Mouse (Mus musculus): ENCODE measurements around the gene Rtcb.

Rtcb gene

DNA sequence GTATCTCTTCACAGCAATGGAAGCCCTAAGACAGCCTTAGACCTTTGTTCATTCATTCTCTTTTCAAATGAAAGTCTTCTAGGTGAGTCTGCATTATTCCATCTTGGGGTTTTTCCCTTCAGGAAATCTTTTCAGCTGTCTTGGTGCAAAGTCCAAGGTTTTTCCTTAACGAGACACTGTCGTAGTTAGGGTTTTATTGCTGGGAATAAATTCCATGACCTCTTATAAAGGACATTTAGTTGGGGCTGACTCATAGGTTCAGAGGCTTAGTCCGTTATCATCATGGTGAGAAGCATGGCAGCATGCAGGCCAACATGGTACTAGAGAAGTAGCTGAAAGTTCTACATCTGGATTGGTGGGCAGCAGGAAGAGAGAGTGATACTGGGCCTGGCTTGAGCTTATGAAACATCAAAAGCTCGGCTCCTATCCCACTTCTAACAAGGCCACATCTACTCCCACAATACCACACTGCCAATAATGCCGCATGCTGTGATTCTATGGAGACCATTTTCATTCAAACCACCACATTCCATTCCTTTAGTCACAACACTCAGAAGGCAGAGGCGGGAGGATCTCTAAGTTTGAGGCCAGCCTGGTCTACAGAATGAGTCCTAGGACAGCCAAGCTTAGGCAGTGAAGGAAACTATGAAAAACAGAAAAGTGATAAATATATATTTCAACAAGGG, 21.2 kb downstream of the Rtcb start:
- no peak for DNase-seq

DNA sequence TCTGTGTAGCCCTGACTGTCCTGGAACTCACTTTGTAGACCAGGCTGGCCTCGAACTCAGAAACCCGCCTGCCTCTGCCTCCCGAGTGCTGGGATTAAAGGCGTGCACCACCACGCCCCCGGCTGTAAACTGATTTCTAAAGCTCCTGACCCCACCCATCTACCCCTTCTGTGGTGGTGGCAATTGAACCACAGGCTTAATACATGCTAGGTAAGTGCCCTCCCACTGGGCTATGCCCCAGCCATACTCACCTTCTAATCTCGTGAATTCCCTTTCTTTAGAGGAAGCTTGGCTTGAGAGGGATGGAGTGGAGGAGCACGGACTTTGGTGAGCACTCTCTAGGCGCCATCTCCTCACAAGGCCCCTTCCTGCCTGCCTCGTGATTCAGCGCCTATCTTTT, 27.7 kb downstream of the Rtcb start:
- DNase-seq, result no peak

DNA sequence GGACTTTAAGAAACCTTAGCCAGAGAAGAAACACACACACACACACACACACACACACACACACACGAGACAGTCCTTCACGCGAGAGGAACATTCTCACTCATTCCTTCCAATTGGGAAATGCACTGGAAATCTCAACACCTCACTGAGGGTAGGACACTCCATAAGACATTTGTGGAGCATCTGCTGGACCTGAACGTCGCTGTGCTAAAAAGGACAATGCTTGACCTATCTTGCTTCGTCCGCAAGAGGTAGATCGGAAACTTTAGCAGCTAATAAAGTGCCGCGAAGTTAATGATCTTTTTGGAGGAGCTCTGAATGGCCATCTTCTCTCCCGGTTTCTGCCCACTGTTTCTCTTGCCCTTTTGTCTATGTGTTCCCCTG, 28.4 kb downstream of the Rtcb start:
- DNase-seq, result peak in 1 of 2 experiments; percentile 28

DNA sequence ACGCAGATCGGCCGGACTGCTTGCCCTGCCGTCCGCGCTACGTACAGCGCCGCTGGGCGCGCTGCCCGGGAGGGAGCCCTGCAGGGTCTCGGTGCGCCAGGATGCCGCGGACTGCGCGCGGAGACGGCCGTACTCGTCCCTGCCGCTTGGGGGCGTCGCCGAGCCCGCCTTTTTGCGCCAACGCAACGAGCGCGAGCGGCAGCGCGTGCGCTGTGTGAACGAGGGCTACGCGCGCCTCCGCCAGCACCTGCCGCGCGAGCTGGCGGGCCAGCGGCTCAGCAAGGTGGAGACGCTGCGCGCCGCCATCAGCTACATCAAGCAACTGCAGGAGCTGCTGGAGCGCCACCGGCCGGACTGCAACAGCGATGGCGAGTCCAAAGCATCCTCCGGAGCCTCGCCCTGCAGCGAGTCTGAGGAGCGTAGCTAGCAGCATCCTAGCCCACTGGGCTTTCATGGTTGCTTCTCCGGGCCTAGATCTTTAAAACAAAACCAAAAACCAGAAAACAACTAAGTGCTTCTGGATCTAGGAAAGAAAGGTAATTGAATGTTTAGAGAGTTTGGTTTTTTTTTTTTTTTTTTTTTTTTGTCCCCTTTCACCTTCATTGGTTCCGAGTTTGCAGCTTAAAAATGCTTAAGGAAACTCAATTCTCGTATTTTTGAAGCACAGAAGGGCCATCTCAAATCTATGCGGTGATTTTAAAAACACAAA, 29.0 kb downstream of the Rtcb start:
- peak; percentile 85 to 91 for DNase-seq

DNA sequence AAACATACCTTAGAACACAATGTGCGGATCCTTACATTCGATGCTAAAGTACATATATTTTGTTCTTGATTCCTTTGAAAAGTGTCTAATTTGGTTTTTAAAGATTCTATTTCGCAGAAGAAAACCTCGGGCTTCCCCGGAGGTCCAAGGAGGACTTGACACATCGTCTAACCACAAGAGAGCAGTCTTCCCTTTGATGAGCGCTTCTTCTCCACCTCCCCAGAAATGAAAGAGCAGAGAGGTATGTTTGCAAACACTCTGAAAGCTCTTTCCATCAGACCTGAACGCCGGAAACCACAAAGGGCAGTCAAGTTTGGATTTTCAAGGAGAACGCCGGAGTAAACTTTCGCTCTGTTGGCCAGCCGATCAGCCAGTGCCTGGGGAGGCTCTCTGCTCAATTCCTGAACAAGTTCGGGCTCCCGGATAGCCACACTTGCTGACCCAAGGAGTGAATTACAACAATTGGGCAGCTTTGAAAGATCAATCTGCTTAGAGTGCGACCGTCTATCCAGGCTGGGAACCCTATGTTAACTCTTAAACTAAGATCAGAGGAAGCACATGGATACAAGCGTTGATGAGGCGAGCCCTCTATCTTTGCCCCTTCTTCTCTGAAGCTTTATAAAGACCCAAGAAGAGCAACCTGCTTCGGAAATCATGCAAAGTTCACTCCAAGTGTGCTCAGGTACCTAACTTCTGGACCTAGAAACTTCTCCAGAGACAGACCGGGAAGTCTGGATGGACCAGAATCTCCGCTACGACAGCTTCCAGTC, 29.8 kb downstream of the Rtcb start, which contains the start of gene Ascl4:
TSS of gene Ascl4 (plus strand) at position 6 of the 770 bp plus-strand sequence.
- DNase-seq, result peak; percentile 29 to 40

DNA sequence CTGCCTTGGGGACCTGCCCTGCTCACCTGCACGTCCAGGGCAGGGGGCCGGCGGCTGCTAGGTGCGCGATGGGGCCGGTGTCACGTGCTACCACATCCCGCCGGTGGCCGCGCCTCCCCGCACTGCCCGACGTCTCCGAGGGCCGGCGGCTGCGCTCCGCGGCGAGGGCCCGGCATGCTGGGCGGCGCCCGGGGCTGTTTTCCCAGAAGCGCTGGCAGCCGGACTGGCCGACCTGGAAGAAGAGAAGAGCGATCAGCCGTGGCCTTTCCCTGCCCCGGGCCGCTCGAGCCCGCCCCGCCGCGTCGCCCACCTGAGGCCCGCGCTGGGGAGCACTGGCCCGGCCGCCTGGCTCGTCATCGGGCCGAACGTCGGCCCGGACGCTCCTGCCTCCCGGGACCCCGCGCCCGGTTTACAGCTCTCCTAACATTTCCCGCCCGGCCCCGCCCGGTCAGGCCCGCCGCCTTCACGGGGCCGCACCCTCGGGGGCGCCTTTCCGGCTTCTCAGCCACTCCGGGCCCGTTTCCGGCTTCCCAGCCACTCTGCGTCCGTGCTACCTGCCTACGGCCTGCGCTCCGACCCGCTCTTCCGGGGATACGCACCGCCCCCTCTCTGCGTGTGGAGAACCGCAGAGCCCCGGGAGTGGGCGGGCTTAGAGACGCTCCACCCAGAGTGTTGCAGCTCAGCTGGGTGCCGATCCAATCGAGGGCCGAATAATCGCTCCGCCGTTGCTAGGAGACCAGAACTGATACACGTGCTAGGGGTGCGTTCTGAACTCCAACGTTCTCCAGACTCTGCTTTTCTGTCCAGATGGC, 40.9 kb downstream of the Rtcb start, which contains the start of gene Prdm4:
TSS of gene Prdm4 (minus strand) at position 645 of the 812 bp plus-strand sequence.
- DNase-seq, result peak; percentile 95 to 97

Measured in cerebellum, adult 18-20 months (tissue).